Mouse (Mus musculus): ENCODE measurements around the gene Gm43064.

GRCm38 (mm10) chr3:103779183-103779582, 30.2 kb upstream of the Gm43064 start:
- TF ChIP-seq EP300 (optimal IDR thresholded peaks at IDR 0.05) (no peak), CTCF (IDR thresholded peaks at IDR 0.05; ENCODE audit: low read depth) (no peak)

Data from stomach, postnatal 0 days (tissue).